In the genomic region with DNA sequence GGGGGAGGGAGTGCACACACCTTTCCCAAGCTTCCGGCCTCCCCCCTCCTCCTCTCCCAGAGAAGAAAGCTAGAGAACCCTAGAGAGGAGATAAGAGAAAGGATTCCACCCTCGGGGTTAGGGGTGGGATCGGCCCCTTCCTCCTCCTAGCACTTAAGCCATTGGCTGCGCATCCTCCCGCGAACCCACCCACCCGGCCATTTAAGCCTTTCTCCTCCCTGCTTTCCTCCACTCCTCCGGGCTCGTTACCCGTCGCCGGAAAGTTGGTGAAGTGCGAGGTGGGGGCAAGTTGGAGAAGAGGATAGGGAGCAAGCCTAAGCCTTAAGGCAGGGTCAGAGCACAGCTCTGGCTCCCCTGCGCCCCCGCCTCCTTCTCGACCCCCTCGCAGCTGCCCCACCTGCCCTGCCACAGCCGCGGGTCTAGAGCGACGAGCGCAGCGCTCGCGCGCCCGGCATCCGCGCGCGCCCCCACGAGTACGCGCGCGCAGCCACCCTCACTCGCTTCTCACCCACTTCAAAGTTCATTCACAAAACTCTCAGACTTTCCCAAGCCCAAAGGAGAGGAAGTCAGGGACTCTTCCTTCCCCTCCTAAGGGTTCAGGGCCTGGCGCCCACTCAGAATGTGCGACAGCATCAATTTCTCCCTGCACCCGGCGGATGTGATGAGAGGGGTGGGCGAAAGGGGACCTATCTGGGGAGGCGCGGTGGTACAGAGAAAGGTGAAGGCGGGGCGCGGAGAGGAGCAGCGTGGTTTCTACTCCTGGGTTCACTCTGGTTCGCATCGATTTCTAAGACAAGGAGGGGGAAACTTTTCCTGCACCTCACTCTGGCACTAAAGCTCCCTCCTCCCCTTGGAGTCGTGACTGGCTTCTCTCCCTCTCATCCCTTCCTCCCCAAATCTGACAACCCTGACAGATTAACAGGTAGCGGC, we compare ENCODE assay signal across 8 mouse cellular contexts. TPM values are rescaled to one million over a fixed set of nuclear protein-coding genes. Genes with fewer than 3 reads are reported as not detected.
DNase-seq lines count a peak whose midpoint lies in the region; ATAC-seq and TF ChIP-seq lines count a peak whose summit lies in the region.

No protein-coding gene starts in this region.

- H3K4me3 ChIP-seq in ES-E14 (ENCODE audit: insufficient read depth in 1 of 2, low read depth in 1 of 2, low read length in 2 of 2, poor library complexity in 1 of 2, severe bottlenecking in 1 of 2): peak overlapping the region; percentile 67 to 83
- H3K4me3 ChIP-seq in forebrain, postnatal 0 days (ENCODE audit: low read depth, low read length): peak overlapping the region; percentile 76

- H3K36me3 ChIP-seq in ES-E14 (ENCODE audit: control insufficient read depth, insufficient read depth, low read length, poor library complexity, severe bottlenecking): no peaks in the 10 kb centered on the region
- H3K36me3 ChIP-seq in forebrain, postnatal 0 days (ENCODE audit: insufficient read depth): no peaks in the 10 kb centered on the region

- no peaks in the 10 kb centered on the region for H3K27me3 ChIP-seq in forebrain, postnatal 0 days (ENCODE audit: insufficient read depth, low read length)

- peak overlapping the region; percentile 98 for H3K4me2 ChIP-seq in forebrain, postnatal 0 days (ENCODE audit: low read depth)

- H3K4me1 ChIP-seq in ES-E14 (ENCODE audit: control insufficient read depth in 2 of 2, insufficient read depth in 2 of 2, low read length in 2 of 2, poor library complexity in 1 of 2): no peaks in the 10 kb centered on the region
- H3K4me1 ChIP-seq in forebrain, postnatal 0 days (ENCODE audit: insufficient read depth): no peaks in the 10 kb centered on the region

- H3K27ac ChIP-seq in ES-E14 (ENCODE audit: insufficient read depth, low read depth, low read length, poor library complexity, severe bottlenecking): no peak overlapping the region
- H3K27ac ChIP-seq in forebrain, postnatal 0 days (ENCODE audit: low read depth, low read length): peak overlapping the region; percentile 98

- H3K9me3 ChIP-seq in ES-E14 (ENCODE audit: control insufficient read depth, insufficient read depth, low read depth, low read length): no peaks in the 10 kb centered on the region
- no peaks in the 10 kb centered on the region for H3K9me3 ChIP-seq in forebrain, postnatal 0 days (ENCODE audit: low read length)

- TF ChIP-seq CTCF in forebrain, postnatal 0 days (IDR thresholded peaks at IDR 0.05; ENCODE audit: low read depth): no peak; the same call in 1 of the 2 replicates

- under 1% methylated on average over 51 of the region's 52 CpGs for WGBS in forebrain, postnatal 0 days

- ATAC-seq in cerebellum, adult (ENCODE audit: insufficient number of reproducible peaks, low FRiP score, low TSS enrichment): peak; percentile 7
- peak; percentile 78 for ATAC-seq in forebrain, postnatal 0 days
- peak; percentile 38 to 59 for ATAC-seq in hematopoietic stem cell, adult 5-6 weeks (replicated peaks in 1 of 2; ENCODE audit: insufficient read depth in 1 of 2, low FRiP score in 2 of 2, low TSS enrichment in 1 of 2, low read depth in 1 of 2, poor library complexity in 2 of 2, severe bottlenecking in 2 of 2)

- H3K9ac ChIP-seq in ES-E14 (ENCODE audit: insufficient read depth, low read depth, low read length, poor library complexity, severe bottlenecking): peak overlapping the region; percentile 59
- H3K9ac ChIP-seq in forebrain, postnatal 0 days: peak overlapping the region; percentile 88

- DNase-seq in ES-E14 (ENCODE audit: low read depth, low spot score): peak; percentile 82
- peak; percentile 89 for DNase-seq in forebrain, postnatal 0 days
- DNase-seq in layer of hippocampus, postnatal 10 days (ENCODE audit: low spot score in 2 of 2): peak; percentile 68 to 73
- DNase-seq in lung, postnatal 10 days: peak; percentile 92
- DNase-seq in ovary, postnatal 14 days (ENCODE audit: low spot score): peak; percentile 58
- peak; percentile 85 for DNase-seq in thymus, postnatal 14 days

- in situ Hi-C loops in ES-E14 (cut with MboI; ENCODE audit: low sequenced_read_pairs in 2 of 2, unreplicated experiment in 2 of 2): no loop called here

TF ChIP-seq in ES-E14, 5 proteins besides CTCF, POLR2A, EP300 and RAD21:
- TF ChIP-seq CHD2 (IDR thresholded peaks at IDR 0.05; ENCODE audit: low read depth, low read length): no peak
- TF ChIP-seq MAFK (IDR thresholded peaks at IDR 0.05; ENCODE audit: insufficient read depth, low read depth, low read length): no peak
- TF ChIP-seq HCFC1 (IDR thresholded peaks at IDR 0.05; ENCODE audit: borderline replicate concordance, insufficient read depth, low read length): no peak
- no peak for TF ChIP-seq ZNF384 (IDR thresholded peaks at IDR 0.05; ENCODE audit: low read depth, low read length)
- TF ChIP-seq ZC3H11A (IDR thresholded peaks at IDR 0.05; ENCODE audit: borderline replicate concordance, low read depth, low read length): no peak
TF ChIP-seq in ES-E14: peak in this region for 0.

RNA-seq across cellular contexts. Expression of gene Maml3, which starts 2.0 kb away (rescaled TPM):
- total RNA-seq in ES-E14 (2012; rRNA removed): 0.58 and 1.2 TPM in 2 replicates
- 8.4 and 14.9 TPM in 2 replicates for total RNA-seq in forebrain, postnatal 0 days (2014; rRNA removed)
- 1.8 and 3.1 TPM in 2 replicates for polyA plus RNA-seq in forebrain, postnatal 0 days (2015; fragmentation: Nextera tagmentation; extraction: Ambion mirVana)
- total RNA-seq in hematopoietic stem cell, adult 5-6 weeks (2017): 19.3 and 20.4 TPM in 2 replicates
- 1 to 10 TPM; 6.5 to 7.2 TPM for total RNA-seq in layer of hippocampus, postnatal 10 days (2021)

Comparison
In these comparisons a context has a peak if more than half of its experiments do, and no peak if none do; other contexts are left out.
1. ATAC-seq: peak in every context shown above with its lines; median percentile 78 in forebrain, postnatal 0 days; 48 in hematopoietic stem cell, adult 5-6 weeks; 7 in cerebellum, adult.